Mouse (Mus musculus) intestine, postnatal 0 days (tissue): ENCODE measurements around the gene Kctd2. TPM values are rescaled to one million over a fixed set of nuclear protein-coding genes. Genes with fewer than 3 reads are reported as not detected.

Experiments used
- ATAC-seq: fragments of 200-750 bp; cut with Nextera tagmentation; 2 replicates; pipeline ENCODE4 v1.8.0; 2017; ENCODE audit warnings: mild to moderate bottlenecking, moderate TSS enrichment, moderate library complexity
- H3K27ac ChIP-seq: fragments of 300-500 bp; sonication (generic); 2 replicates; pipeline ENCODE4 v1.5.1; 2014; ENCODE audit warnings: mild to moderate bottlenecking, low read depth, low read length, moderate library complexity
- H3K27me3 ChIP-seq: fragments of 300-500 bp; sonication (generic); replicated peaks from 2 replicates; pipeline ENCODE4 v1.6.1; 2014; ENCODE audit warnings: low read length, mixed read lengths; ENCODE audit not compliant: control insufficient read depth, insufficient read depth
- H3K36me3 ChIP-seq: fragments of 300-500 bp; sonication (generic); 2 replicates; pipeline ENCODE4 v1.6.1; 2014; ENCODE audit warnings: mild to moderate bottlenecking, moderate library complexity; ENCODE audit not compliant: control insufficient read depth, insufficient read depth
- H3K4me1 ChIP-seq: fragments of 300-500 bp; sonication (generic); replicated peaks from 2 replicates; pipeline ENCODE4 v1.6.1; 2014; ENCODE audit warnings: antibody characterized with exemption, low read length, mixed read lengths; ENCODE audit not compliant: control insufficient read depth, insufficient read depth
- H3K4me2 ChIP-seq: fragments of 300-500 bp; sonication (generic); replicated peaks from 2 replicates; pipeline ENCODE4 v1.6.1; 2014; ENCODE audit warnings: low read depth, mild to moderate bottlenecking, moderate library complexity
- H3K4me3 ChIP-seq: fragments of 300-500 bp; sonication (generic); 2 replicates; pipeline ENCODE4 v1.5.1; 2014; ENCODE audit warnings: low read depth, low read length
- H3K9ac ChIP-seq: fragments of 300-500 bp; sonication (generic); 2 replicates; pipeline ENCODE4 v1.6.1; 2014; ENCODE audit warnings: mild to moderate bottlenecking, low read depth, low read length
- H3K9me3 ChIP-seq: fragments of 300-500 bp; sonication (generic); 2 replicates; pipeline ENCODE4 v1.6.1; 2016; ENCODE audit warnings: mixed run types; ENCODE audit not compliant: control insufficient read depth
- CTCF ChIP-seq: sonication (generic); IDR thresholded peaks from 2 replicates; pipeline ENCODE4 v1.5.1; 2016; ENCODE audit warnings: low read depth, mild to moderate bottlenecking, control low read depth, antibody characterized with exemption, moderate library complexity
- WGBS: fragments of 180-500 bp; shearing (Covaris S2); extraction: QIAGEN DNeasy Blood & Tissue Kit; methylation state at CpG from one replicate; pipeline ENCODE4 v1.1.7; 2014; 5-methylcytosine and 5-hydroxymethylcytosine counted together
- polyA plus RNA-seq: library from polyadenylated mRNA; unstranded; fragments of >200 nt; fragmentation: Nextera tagmentation; extraction: Ambion mirVana; gene quantifications from 2 replicates; pipeline ENCODE4 v1.2.1, GENCODE M21; 2015

Gene Kctd2
- polyA plus RNA-seq, 1 experiment from 2014 or later = 17.5 TPM

- no peak overlapping the region for H3K9ac ChIP-seq
- ATAC-seq = no peak
- H3K36me3 ChIP-seq = peaks cover 50% of the 10 kb centered on the region
- H3K4me2 ChIP-seq = no peak overlapping the region
- H3K27me3 ChIP-seq = no peaks in the 10 kb centered on the region
- 85% methylated on average over 6 of the region's 7 CpGs for WGBS
- no peaks in the 10 kb centered on the region for H3K4me1 ChIP-seq
- no peaks in the 10 kb centered on the region for H3K9me3 ChIP-seq
- no peak overlapping the region for H3K4me3 ChIP-seq
- H3K27ac ChIP-seq = no peak overlapping the region
- no peak for TF ChIP-seq CTCF
Measured at GRCm38 (mm10) chr11:115424666-115425065, 4.7 kb downstream of the Kctd2 start.

GRCm38 (mm10) chr11:115425671-115426070 is 5.7 kb downstream of the Kctd2 start:
- no peak overlapping the region for H3K4me2 ChIP-seq
- no peak overlapping the region for H3K9ac ChIP-seq
- no peaks in the 10 kb centered on the region for H3K27me3 ChIP-seq
- H3K36me3 ChIP-seq = peaks cover 60% of the 10 kb centered on the region
- no peak overlapping the region for H3K27ac ChIP-seq
- H3K9me3 ChIP-seq = no peaks in the 10 kb centered on the region
- WGBS = 90% methylated on average over 6 of the region's 6 CpGs
- H3K4me1 ChIP-seq = no peaks in the 10 kb centered on the region
- no peak for TF ChIP-seq CTCF
- H3K4me3 ChIP-seq = no peak overlapping the region
- no peak for ATAC-seq

GRCm38 (mm10) chr11:115427482-115428331 is 7.8 kb downstream of the Kctd2 start:
- TF ChIP-seq CTCF = peak; percentile 95
- 39% methylated on average over 20 of the region's 20 CpGs for WGBS
- Histone ChIP-seq H3K36me3 (peaks cover 73% of the 10 kb centered on the region), H3K4me2 (0 out of 2 replicates have a peak overlapping the region, but pooled peaks have one; percentile 7), H3K27me3 (no peaks in the 10 kb centered on the region), H3K27ac (peak overlapping the region; percentile 15; the same call in 1 of the 2 replicates), H3K4me3 (no peak overlapping the region), H3K4me1 (no peaks in the 10 kb centered on the region), H3K9me3 (no peaks in the 10 kb centered on the region), H3K9ac (no peak overlapping the region)
- peak; percentile 51; the same call in 1 of the 2 replicates for ATAC-seq

- WGBS = 88% methylated on average over 7 of the region's 7 CpGs
- no peak overlapping the region for H3K4me3 ChIP-seq
- H3K36me3 ChIP-seq = peaks cover 66% of the 10 kb centered on the region
- ATAC-seq = no peak
- H3K4me1 ChIP-seq = peaks cover 4% of the 10 kb centered on the region; the same call in 1 of the 2 replicates
- H3K9ac ChIP-seq = no peak overlapping the region
- H3K4me2 ChIP-seq = no peak overlapping the region
- no peak overlapping the region for H3K27ac ChIP-seq
- no peaks in the 10 kb centered on the region for H3K27me3 ChIP-seq
- no peaks in the 10 kb centered on the region for H3K9me3 ChIP-seq
- TF ChIP-seq CTCF = no peak
Measured at GRCm38 (mm10) chr11:115429307-115429706, 9.4 kb downstream of the Kctd2 start.

GRCm38 (mm10) chr11:115430561-115430960 is 10.6 kb downstream of the Kctd2 start:
- Histone ChIP-seq H3K27me3 (no peaks in the 10 kb centered on the region), H3K36me3 (peaks cover 54% of the 10 kb centered on the region), H3K27ac (no peak overlapping the region), H3K4me2 (no peak overlapping the region), H3K4me1 (peaks cover 4% of the 10 kb centered on the region; the same call in 1 of the 2 replicates), H3K9ac (no peak overlapping the region), H3K4me3 (no peak overlapping the region), H3K9me3 (no peaks in the 10 kb centered on the region)
- ATAC-seq = no peak
- 94% methylated on average over 6 of the region's 6 CpGs for WGBS
- no peak for TF ChIP-seq CTCF

GRCm38 (mm10) chr11:115432814-115433213 is 12.9 kb downstream of the Kctd2 start:
- Histone ChIP-seq H3K27me3 (no peaks in the 10 kb centered on the region), H3K4me2 (no peak overlapping the region), H3K27ac (peak overlapping the region; percentile 71), H3K9ac (no peak overlapping the region), H3K4me1 (peaks cover 4% of the 10 kb centered on the region; the same call in 1 of the 2 replicates), H3K4me3 (no peak overlapping the region), H3K36me3 (peaks cover 44% of the 10 kb centered on the region), H3K9me3 (no peaks in the 10 kb centered on the region)
- WGBS = 50% methylated on average over 4 of the region's 4 CpGs
- TF ChIP-seq CTCF = no peak
- peak; percentile 78 for ATAC-seq
